Mouse (Mus musculus): Measurements from ENCODE around the gene Dcst2. TPM values are rescaled to one million over a fixed set of nuclear protein-coding genes. Genes with fewer than 3 reads are reported as not detected.

Gene Dcst2
- polyA plus RNA-seq (2011; ENCODE audit: insufficient read length, low read depth, missing spikeins), result not detected in 2 replicates

DNA sequence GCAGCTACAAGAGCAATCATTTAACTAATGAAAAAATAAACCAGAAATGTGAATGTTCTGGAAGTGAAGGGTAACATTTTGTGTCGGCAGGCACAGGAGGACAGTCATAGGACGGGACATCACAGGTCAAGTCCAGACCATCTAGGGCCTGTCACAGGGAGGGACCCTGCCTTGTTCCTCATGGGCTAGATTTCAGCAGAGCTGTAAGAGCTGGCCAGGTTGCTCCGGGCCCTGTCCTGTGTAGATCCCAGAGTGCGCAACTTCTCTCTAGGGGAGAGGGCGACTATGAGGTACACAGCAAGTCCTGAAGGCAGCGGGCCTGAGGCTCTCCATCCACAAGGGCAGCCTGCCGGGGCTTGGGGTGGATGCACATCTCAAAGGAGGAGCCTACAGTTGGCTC lies at the start of gene Dcst2:
Dcst2 (plus strand) TSS at position 301 of the 400 bp plus-strand sequence.
- H3K27ac ChIP-seq (ENCODE audit: insufficient read depth, low read length), result no peak within 1 kb of the TSS
- no peak for TF ChIP-seq POLR2A (IDR thresholded peaks at IDR 0.05; ENCODE audit: low read depth, low read length)
- no peak for TF ChIP-seq CTCF (IDR thresholded peaks at IDR 0.05; ENCODE audit: borderline replicate concordance, insufficient read depth, low read length)
- H3K4me3 ChIP-seq (ENCODE audit: insufficient read depth, low read length), result no peak within 1 kb of the TSS
- H3K4me1 ChIP-seq (ENCODE audit: control insufficient read depth, insufficient read depth, low read length), result no peaks in the 10 kb centered on the region

DNA sequence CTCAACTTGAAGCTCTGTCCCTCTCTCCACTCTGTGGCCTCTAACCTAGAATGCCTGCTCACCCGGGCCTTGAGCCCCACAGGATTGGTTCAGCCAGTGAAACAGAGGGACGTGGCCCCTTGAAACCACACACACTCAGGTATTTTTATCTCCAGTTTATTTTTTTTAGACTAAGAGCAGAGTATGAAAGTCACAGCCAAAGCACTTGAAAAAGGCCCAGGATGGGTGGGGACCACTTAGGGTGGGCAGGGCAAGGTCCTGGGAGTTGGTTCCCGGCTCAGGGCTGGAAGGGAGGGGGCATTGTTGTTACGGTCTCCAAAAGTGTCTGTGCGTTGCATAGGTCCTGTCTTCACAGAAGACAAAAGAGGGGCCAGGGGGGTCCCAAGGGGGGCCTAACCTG lies 47.4 kb upstream of the Dcst2 start:
- Histone ChIP-seq H3K27ac (ENCODE audit: insufficient read depth, low read length) (no peak overlapping the region), H3K4me1 (ENCODE audit: control insufficient read depth, insufficient read depth, low read length) (no peaks in the 10 kb centered on the region), H3K4me3 (ENCODE audit: insufficient read depth, low read length) (no peak overlapping the region)
- no peak for TF ChIP-seq CTCF (IDR thresholded peaks at IDR 0.05; ENCODE audit: borderline replicate concordance, insufficient read depth, low read length)

GRCm38 (mm10) chr3:89314791-89315190 lies 47.0 kb upstream of the Dcst2 start:
- Histone ChIP-seq H3K4me1 (ENCODE audit: control insufficient read depth, insufficient read depth, low read length) (no peaks in the 10 kb centered on the region), H3K27ac (ENCODE audit: insufficient read depth, low read length) (no peak overlapping the region), H3K4me3 (ENCODE audit: insufficient read depth, low read length) (no peak overlapping the region)
- TF ChIP-seq POLR2A (IDR thresholded peaks at IDR 0.05; ENCODE audit: low read depth, low read length), result no peak
- TF ChIP-seq CTCF (IDR thresholded peaks at IDR 0.05; ENCODE audit: borderline replicate concordance, insufficient read depth, low read length), result no peak

GRCm38 (mm10) chr3:89315195-89315929 lies 46.4 kb upstream of the Dcst2 start:
- H3K4me3 ChIP-seq (ENCODE audit: insufficient read depth, low read length), result no peak overlapping the region
- TF ChIP-seq POLR2A (IDR thresholded peaks at IDR 0.05; ENCODE audit: low read depth, low read length), result peak; percentile 24; the same call in 1 of the 2 replicates
- peak; percentile 93 for TF ChIP-seq CTCF (IDR thresholded peaks at IDR 0.05; ENCODE audit: borderline replicate concordance, insufficient read depth, low read length)
- H3K27ac ChIP-seq (ENCODE audit: insufficient read depth, low read length), result no peak overlapping the region
- H3K4me1 ChIP-seq (ENCODE audit: control insufficient read depth, insufficient read depth, low read length), result no peaks in the 10 kb centered on the region

GRCm38 (mm10) chr3:89315930-89316831 lies 45.6 kb upstream of the Dcst2 start:
- no peak for TF ChIP-seq POLR2A (IDR thresholded peaks at IDR 0.05; ENCODE audit: low read depth, low read length)
- no peak for TF ChIP-seq CTCF (IDR thresholded peaks at IDR 0.05; ENCODE audit: borderline replicate concordance, insufficient read depth, low read length)
- Histone ChIP-seq H3K4me3 (ENCODE audit: insufficient read depth, low read length) (no peak overlapping the region), H3K27ac (ENCODE audit: insufficient read depth, low read length) (no peak overlapping the region), H3K4me1 (ENCODE audit: control insufficient read depth, insufficient read depth, low read length) (no peaks in the 10 kb centered on the region)

- Histone ChIP-seq H3K27ac (ENCODE audit: insufficient read depth, low read length) (no peak overlapping the region), H3K4me3 (ENCODE audit: insufficient read depth, low read length) (no peak overlapping the region)
Observed at GRCm38 (mm10) chr3:89316833-89317232, 44.9 kb upstream of the Dcst2 start.

DNA sequence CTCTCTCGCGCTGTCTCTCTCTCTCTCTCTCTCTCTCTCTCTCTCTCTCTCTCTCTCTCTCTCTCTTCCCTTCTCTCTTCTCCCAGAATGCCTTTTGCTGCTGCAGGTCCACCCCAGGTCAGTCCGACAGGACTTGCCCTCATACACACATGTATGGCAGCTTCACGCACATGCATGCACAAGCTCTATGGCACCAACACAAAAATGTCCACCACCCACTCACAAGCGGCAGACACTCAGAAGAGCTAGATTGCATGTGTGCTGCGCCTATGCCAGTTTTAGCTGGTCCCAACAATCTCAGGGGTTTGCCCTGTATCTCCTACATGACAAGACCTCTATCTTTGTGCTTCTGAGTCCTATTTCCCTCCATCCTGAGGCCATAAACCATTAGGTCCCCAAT lies 44.5 kb upstream of the Dcst2 start:
- Histone ChIP-seq H3K27ac (ENCODE audit: insufficient read depth, low read length) (no peak overlapping the region), H3K4me3 (ENCODE audit: insufficient read depth, low read length) (no peak overlapping the region), H3K4me1 (ENCODE audit: control insufficient read depth, insufficient read depth, low read length) (no peaks in the 10 kb centered on the region)
- no peak for TF ChIP-seq CTCF (IDR thresholded peaks at IDR 0.05; ENCODE audit: borderline replicate concordance, insufficient read depth, low read length)
- TF ChIP-seq POLR2A (IDR thresholded peaks at IDR 0.05; ENCODE audit: low read depth, low read length), result no peak

More at GRCm38 (mm10) chr3:89316833-89317232, 44.9 kb upstream of the Dcst2 start:
- TF ChIP-seq CTCF (IDR thresholded peaks at IDR 0.05; ENCODE audit: borderline replicate concordance, insufficient read depth, low read length) (peak; percentile 87), POLR2A (IDR thresholded peaks at IDR 0.05; ENCODE audit: low read depth, low read length) (no peak)
- no peaks in the 10 kb centered on the region for H3K4me1 ChIP-seq (ENCODE audit: control insufficient read depth, insufficient read depth, low read length)

- Histone ChIP-seq H3K4me3 (ENCODE audit: insufficient read depth, low read length) (no peak overlapping the region), H3K27ac (ENCODE audit: insufficient read depth, low read length) (no peak overlapping the region), H3K4me1 (ENCODE audit: control insufficient read depth, insufficient read depth, low read length) (no peaks in the 10 kb centered on the region)
- TF ChIP-seq POLR2A (IDR thresholded peaks at IDR 0.05; ENCODE audit: low read depth, low read length), result no peak
- no peak for TF ChIP-seq CTCF (IDR thresholded peaks at IDR 0.05; ENCODE audit: borderline replicate concordance, insufficient read depth, low read length)
Observed at GRCm38 (mm10) chr3:89318316-89318715, 43.5 kb upstream of the Dcst2 start.

DNA sequence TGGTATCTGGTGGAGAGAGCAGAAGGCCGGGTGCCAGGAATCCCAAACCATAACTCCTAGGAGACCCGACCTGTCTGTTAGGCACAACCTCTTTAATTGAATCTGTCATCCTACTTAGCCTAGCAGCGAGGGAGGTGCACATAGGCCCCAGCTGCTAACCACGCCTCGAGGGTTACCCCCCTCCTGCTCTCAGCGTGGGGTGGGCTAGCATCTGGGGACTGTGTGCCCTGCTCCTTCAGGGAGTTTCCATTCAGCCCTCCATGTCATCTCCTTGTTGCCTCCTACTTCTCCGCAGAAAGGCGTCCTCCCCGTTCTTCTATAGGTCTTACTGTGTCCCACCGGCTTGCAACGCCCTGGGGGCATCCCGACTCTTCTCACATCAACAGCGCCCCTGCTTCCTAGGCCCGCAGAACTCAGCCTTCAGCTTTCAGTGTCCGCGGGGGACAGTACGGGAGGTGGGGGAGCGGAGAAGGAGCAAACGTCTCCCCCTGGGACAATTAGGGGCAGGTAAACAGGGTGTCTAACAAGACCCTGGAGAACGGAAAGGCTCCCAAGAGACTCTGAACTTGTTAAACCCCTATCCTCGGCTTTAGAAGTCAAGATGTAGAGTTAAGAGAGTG lies 42.7 kb upstream of the Dcst2 start:
- H3K4me1 ChIP-seq (ENCODE audit: control insufficient read depth, insufficient read depth, low read length), result no peaks in the 10 kb centered on the region
- no peak overlapping the region for H3K27ac ChIP-seq (ENCODE audit: insufficient read depth, low read length)
- TF ChIP-seq CTCF (IDR thresholded peaks at IDR 0.05; ENCODE audit: borderline replicate concordance, insufficient read depth, low read length) (no peak), POLR2A (IDR thresholded peaks at IDR 0.05; ENCODE audit: low read depth, low read length) (no peak)
- no peak overlapping the region for H3K4me3 ChIP-seq (ENCODE audit: insufficient read depth, low read length)
